Mouse (Mus musculus) heart, embryonic 12.5 days (tissue): ENCODE data around the gene Tspan4. TPM values are rescaled to one million over a fixed set of nuclear protein-coding genes. Genes with fewer than 3 reads are reported as not detected.
A peak's percentile ranks its signal among the peaks of the same experiment; 100 is the strongest.

Experiments
- ATAC-seq: fragments of 200-750 bp; cut with Nextera tagmentation; 2 replicates; pipeline ENCODE4 v1.8.0; 2017; ENCODE audit warnings: moderate TSS enrichment, moderate library complexity; ENCODE audit not compliant: insufficient number of reproducible peaks, low FRiP score
- H3K27ac ChIP-seq: fragments of 300-500 bp; sonication (generic); 2 replicates; pipeline ENCODE4 v1.5.1; 2016; ENCODE audit warnings: mild to moderate bottlenecking, moderate library complexity; ENCODE audit not compliant: poor library complexity, severe bottlenecking
- H3K27me3 ChIP-seq: fragments of 300-500 bp; sonication (generic); replicated peaks from 2 replicates; pipeline ENCODE4 v1.6.1; 2016; ENCODE audit warnings: mild to moderate bottlenecking, moderate library complexity
- H3K36me3 ChIP-seq: fragments of 300-500 bp; sonication (generic); 2 replicates; pipeline ENCODE4 v1.6.1; 2016; ENCODE audit warnings: mild to moderate bottlenecking, moderate library complexity
- H3K4me1 ChIP-seq: fragments of 300-500 bp; sonication (generic); replicated peaks from 2 replicates; pipeline ENCODE4 v1.6.1; 2016; ENCODE audit warnings: mild to moderate bottlenecking
- H3K4me2 ChIP-seq: fragments of 300-500 bp; sonication (generic); 2 replicates; pipeline ENCODE4 v1.6.1; 2016; ENCODE audit warnings: mild to moderate bottlenecking, moderate library complexity
- H3K4me3 ChIP-seq: fragments of 300-500 bp; sonication (generic); 2 replicates; pipeline ENCODE4 v1.5.1; 2016; ENCODE audit warnings: mild to moderate bottlenecking
- H3K9ac ChIP-seq: fragments of 300-500 bp; sonication (generic); 2 replicates; pipeline ENCODE4 v1.6.1; 2016; ENCODE audit warnings: mild to moderate bottlenecking, moderate library complexity
- H3K9me3 ChIP-seq: fragments of 300-500 bp; sonication (generic); replicated peaks from 2 replicates; pipeline ENCODE4 v1.6.1; 2016; ENCODE audit warnings: mild to moderate bottlenecking, moderate library complexity
- WGBS: fragments of 180-500 bp; shearing (Covaris S2); methylation state at CpG from one replicate; pipeline ENCODE4 v1.1.7; 2016; 5-methylcytosine and 5-hydroxymethylcytosine counted together
- polyA plus RNA-seq: library from polyadenylated mRNA; unstranded; fragments of >200 nt; fragmentation: Nextera tagmentation; extraction: Ambion mirVana; gene quantifications from 2 replicates; pipeline ENCODE4 v1.2.1, GENCODE M21; 2016

Tspan4 gene
- polyA plus RNA-seq, 1 experiment from 2014 or later, result 57.5 TPM

DNA sequence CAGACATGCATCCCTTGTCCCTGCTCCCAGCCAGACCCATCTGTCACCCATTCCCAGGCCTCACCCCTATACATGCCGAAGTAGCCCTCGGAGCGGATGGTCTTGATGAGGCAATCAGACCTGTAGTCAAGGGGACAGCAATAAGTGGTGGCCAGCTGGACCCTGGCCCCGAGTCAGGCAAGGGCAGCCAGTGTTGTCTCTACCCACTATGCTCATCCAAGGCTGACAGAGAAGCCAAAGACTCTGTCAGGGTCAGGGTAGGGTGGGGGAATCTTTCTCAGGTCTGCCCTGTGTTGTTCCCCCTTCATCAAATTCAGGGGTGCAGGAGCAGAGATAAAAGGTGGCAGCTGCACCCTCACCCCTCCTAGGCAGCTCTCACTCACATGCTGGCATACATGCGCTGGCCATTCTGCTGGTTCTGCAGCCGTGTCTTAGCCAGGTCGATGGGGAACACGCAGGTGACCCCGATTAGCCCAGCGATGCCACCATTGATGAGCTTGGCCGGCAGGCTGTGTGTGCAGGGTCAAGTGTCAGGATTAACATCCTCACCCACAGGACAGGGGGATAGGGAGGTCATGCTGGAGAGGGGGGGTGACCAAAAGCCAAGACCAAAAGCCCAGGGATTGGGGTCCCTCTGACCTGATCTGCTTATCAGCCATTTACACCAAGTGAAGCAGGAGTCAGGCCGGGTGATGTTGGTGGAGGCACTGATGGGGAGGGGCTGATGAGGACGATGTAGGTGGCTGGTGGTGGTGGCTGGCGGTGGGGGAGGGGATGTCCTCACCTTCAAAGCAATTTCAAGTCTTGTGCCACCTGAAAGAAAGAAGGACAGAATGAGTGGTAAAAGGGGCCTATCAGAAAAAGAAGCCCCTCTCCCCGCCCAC, 41.3 kb upstream of the Tspan4 start:
- Histone ChIP-seq H3K4me1 (peaks cover 57% of the 10 kb centered on the region), H3K27me3 (no peaks in the 10 kb centered on the region), H3K27ac (no peak overlapping the region), H3K4me3 (peak overlapping the region; percentile 50), H3K9ac (peak overlapping the region; percentile 75), H3K4me2 (peak overlapping the region; percentile 95), H3K36me3 (peaks cover 46% of the 10 kb centered on the region), H3K9me3 (no peaks in the 10 kb centered on the region)
- 76% methylated on average over 15 of the region's 15 CpGs for WGBS
- ATAC-seq, result no peak

GRCm38 (mm10) chr7:141434464-141434863, 40.6 kb upstream of the Tspan4 start:
- peaks cover 53% of the 10 kb centered on the region for H3K36me3 ChIP-seq
- WGBS, result 17% methylated on average over 8 of the region's 8 CpGs
- no peak for ATAC-seq
- H3K9ac ChIP-seq, result peak overlapping the region; percentile 75
- H3K4me2 ChIP-seq, result peak overlapping the region; percentile 95
- peaks cover 50% of the 10 kb centered on the region for H3K4me1 ChIP-seq
- H3K4me3 ChIP-seq, result peak overlapping the region; percentile 50
- H3K27ac ChIP-seq, result peak overlapping the region; percentile 35; the same call in 1 of the 2 replicates
- H3K9me3 ChIP-seq, result no peaks in the 10 kb centered on the region
- H3K27me3 ChIP-seq, result no peaks in the 10 kb centered on the region

DNA sequence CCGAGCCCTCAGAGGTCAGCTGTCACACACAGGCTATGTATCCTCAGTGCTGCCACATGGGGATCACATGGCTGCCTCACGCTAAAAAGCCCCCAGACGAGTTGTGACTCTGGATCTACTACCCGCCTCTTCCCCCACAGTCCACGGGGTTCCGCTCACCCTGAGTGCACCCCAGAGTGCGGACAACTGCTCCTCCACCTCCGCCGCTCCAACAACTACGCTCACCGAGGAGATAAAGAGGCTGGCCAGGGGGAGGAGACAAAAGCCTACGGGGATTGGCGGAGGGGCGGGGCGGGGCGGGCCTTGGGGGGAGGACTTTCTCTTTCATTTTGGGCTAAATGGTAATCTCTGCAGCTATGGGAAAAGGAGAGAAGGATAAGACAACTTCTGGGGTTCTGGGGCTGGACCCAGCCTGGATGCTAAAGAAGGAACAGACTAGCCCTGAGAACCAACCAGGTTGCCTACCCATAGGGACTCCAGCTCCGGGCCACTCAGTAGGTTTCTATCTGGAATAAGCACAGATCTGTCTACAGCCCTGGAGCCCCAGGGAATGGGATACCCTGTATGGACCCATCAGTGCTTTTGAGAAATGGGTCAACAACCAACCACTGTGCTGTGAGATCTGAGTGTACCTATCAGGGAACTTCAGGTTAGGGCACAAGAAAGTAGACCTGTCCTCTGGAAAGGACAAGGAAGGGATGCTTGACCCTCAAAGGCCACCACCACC, 39.7 kb upstream of the Tspan4 start:
- H3K27me3 ChIP-seq, result no peaks in the 10 kb centered on the region
- peak overlapping the region; percentile 50 for H3K4me3 ChIP-seq
- peak; percentile 46 for ATAC-seq
- H3K27ac ChIP-seq, result peak overlapping the region; percentile 35; the same call in 1 of the 2 replicates
- H3K4me2 ChIP-seq, result peak overlapping the region; percentile 95
- WGBS, result 5% methylated on average over 17 of the region's 17 CpGs
- peak overlapping the region; percentile 75 for H3K9ac ChIP-seq
- peaks cover 60% of the 10 kb centered on the region for H3K36me3 ChIP-seq
- H3K9me3 ChIP-seq, result no peaks in the 10 kb centered on the region
- H3K4me1 ChIP-seq, result peaks cover 44% of the 10 kb centered on the region

DNA sequence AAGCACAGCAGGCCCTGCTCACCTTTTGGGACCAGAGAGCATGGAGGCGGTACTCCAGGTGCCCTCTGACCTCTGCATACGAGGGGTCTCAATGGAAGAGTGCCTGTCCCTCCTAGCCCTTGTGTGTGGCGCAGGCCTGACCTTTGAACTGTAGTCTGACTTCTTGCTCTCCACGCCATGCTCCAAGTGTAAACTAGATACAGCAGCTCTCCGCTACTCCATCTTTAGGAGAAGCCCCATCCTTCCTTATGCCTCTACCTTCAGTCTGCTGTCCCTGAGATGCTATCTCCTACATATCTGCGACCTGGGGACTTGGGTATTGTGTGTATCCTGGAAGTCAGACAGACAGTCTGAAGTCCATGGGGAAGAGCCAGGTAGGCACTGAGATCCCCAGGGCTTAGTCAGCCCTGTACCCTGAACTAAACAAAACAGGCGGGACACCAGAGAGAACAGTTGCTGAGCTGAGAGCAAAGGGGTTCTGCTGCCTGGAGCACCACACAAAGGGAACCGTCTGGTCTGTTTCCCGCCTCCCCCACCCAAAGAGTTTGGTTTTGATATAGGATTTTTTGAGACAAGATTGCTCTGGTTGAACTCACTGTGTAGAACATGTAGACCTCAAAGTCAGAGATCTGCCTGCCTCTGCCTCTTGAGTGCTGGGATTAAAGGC, 39.1 kb upstream of the Tspan4 start:
- Histone ChIP-seq H3K4me2 (peak overlapping the region; percentile 95), H3K4me1 (peaks cover 47% of the 10 kb centered on the region), H3K4me3 (peak overlapping the region; percentile 50; the same call in 1 of the 2 replicates), H3K27ac (no peak overlapping the region), H3K9me3 (no peaks in the 10 kb centered on the region), H3K36me3 (peaks cover 56% of the 10 kb centered on the region), H3K27me3 (no peaks in the 10 kb centered on the region), H3K9ac (0 out of 2 replicates have a peak overlapping the region, but pooled peaks have one; percentile 75)
- WGBS, result 82% methylated on average over 9 of the region's 9 CpGs
- no peak for ATAC-seq

DNA sequence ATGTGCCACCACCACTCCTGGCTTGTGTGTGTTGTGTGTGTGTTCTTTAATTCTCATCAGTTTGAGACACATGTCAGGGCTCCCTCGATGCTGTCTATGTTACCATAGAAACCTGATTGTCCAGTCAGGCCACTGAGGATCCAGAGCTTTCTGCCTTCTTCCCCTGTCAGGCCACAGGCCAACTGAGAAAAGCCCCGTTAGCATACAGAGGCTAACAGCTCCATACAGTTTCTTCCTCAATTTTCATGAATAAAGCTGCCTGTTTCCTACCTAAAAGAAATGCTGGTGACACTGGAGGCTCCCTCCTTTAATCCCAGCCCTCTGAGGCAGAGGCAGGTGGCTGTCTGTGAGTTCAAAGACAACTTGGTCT, 38.5 kb upstream of the Tspan4 start:
- Histone ChIP-seq H3K9me3 (no peaks in the 10 kb centered on the region), H3K36me3 (peaks cover 56% of the 10 kb centered on the region), H3K27me3 (no peaks in the 10 kb centered on the region), H3K4me3 (peak overlapping the region; percentile 67), H3K27ac (no peak overlapping the region), H3K4me2 (peak overlapping the region; percentile 95), H3K4me1 (peaks cover 52% of the 10 kb centered on the region), H3K9ac (peak overlapping the region; percentile 84)
- no peak for ATAC-seq
- 63% methylated on average over 2 of the region's 2 CpGs for WGBS

DNA sequence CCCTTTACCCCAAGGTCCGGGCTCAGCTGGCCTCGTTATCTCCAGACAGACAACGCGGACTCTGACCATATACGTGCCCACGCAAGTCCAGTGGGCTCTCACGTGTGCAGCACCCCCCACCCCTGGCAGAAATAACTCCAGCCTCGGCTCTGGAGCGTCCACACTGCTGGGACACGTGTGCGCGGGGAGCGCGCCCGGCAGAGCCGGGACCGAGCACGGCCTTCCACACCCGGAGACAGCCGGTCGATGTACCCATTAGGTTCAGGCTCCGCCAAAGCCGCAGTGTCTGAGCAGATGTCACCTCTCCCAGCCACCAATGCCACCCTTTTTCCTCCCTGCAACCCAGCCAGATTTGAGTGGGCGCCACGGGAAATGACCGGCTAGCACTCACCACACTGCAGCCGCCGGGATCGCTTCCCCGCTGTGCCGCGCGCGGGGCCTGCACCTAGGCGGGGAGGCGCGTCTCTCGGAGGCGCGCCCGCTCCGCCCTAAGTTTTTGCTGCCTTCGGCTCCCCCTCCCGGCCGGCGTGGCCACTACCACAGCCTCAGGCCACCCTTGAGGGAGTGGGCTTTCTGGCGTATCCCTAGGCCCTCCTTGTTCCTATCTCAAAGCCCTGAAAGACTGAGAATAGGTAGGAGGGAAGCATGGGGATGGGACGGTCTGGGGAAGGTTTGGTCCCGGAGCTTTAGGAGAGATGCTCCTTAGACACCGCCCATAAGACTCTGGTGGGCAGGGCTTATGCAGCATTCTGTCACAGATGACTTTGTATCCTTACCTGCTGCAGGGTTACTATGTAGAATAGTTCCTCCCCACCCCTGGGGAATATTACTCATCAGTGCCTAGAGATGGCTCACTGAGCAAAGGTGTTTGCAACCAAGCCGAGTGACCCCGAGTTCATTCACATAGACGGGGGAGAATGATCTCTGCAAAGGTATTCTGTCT, 37.6 kb upstream of the Tspan4 start, which contains the start of gene Slc25a22:
TSS of gene Slc25a22 (minus strand) at position 715 of the 943 bp plus-strand sequence.
- peaks cover 48% of the 10 kb centered on the region for H3K36me3 ChIP-seq
- 6% methylated on average over 53 of the region's 53 CpGs for WGBS
- peak; percentile 78 for ATAC-seq

DNA sequence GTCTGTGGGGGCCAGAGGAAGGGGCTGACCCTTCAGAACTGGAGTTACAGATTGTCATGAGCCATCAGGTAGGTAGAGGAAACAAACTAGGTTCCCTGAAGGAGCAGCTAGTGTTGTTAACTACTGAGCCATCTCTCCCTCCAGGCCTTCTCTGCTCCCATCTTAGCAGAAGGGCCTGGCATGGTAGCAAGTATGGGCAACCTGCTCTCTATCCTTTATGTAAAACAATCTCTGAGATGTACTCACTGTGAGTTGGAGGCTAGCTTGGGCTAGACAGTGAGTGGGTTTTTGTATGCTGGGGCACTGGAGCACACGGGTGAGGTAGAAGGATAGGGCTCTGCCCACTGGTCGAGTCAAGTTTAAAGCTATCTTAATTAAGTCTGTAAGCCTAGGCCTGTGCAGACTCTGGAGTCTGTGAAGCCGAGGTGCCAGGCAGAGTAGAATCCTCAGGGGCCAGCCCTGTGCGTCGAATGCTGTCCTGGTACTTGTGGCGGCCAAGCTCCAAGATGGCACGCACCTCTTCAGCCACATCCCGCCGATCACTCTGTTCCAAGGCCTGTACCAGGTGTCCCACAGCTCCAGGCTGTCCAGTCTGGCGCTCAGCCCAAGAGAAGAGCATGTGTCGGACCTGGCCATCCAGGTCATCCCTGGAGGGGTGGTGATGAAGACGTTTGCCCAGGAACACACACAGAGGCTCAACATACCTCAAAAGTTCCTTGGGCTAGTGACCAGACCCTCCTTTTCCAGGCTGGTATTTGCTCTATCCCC, 36.7 kb upstream of the Tspan4 start:
- Histone ChIP-seq H3K9ac (no peak overlapping the region), H3K36me3 (peaks cover 39% of the 10 kb centered on the region), H3K4me1 (peaks cover 70% of the 10 kb centered on the region), H3K27ac (no peak overlapping the region), H3K27me3 (no peaks in the 10 kb centered on the region), H3K9me3 (no peaks in the 10 kb centered on the region), H3K4me3 (no peak overlapping the region), H3K4me2 (no peak overlapping the region)
- ATAC-seq, result no peak
- 89% methylated on average over 12 of the region's 12 CpGs for WGBS

More for the DNA sequence above, 37.6 kb upstream of the Tspan4 start, which contains the start of gene Slc25a22:
- no peaks in the 10 kb centered on the region for H3K9me3 ChIP-seq
- peak within 1 kb of the TSS; percentile 23 for H3K27ac ChIP-seq
- H3K27me3 ChIP-seq, result no peaks in the 10 kb centered on the region
- H3K4me1 ChIP-seq, result peaks cover 61% of the 10 kb centered on the region
- H3K4me2 ChIP-seq, result peak within 1 kb of the TSS; percentile 95
- H3K9ac ChIP-seq, result peak within 1 kb of the TSS; percentile 84
- peak within 1 kb of the TSS; percentile 67 for H3K4me3 ChIP-seq

DNA sequence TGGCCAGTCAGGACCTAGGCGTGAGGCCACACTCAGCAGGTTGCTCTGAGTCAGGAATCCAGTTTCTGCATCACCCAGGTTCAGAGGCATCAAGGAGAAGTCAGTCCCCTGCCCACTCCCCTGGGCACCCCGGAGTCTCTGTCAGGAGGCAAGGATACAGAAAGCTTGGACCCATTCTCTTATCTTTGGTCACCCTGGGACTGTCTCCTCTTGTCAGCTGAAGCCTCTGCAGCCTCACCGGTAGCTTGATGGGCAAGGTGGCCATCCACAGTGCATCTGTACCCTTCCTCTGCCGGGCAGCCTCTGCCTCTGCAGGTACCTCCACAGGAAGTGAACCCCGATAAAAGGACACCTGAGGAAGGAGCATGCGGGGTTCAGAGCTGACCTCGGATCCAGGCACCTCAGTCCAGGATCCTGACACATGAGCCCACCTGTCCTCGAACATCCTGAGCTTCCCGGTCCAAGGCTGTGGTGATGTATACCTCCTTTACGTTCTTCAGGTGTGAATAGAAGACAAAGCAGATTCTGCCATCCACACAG, 35.8 kb upstream of the Tspan4 start:
- no peak overlapping the region for H3K4me3 ChIP-seq
- no peaks in the 10 kb centered on the region for H3K9me3 ChIP-seq
- peaks cover 32% of the 10 kb centered on the region for H3K36me3 ChIP-seq
- H3K27me3 ChIP-seq, result no peaks in the 10 kb centered on the region
- H3K4me1 ChIP-seq, result peaks cover 66% of the 10 kb centered on the region
- H3K9ac ChIP-seq, result no peak overlapping the region
- no peak overlapping the region for H3K27ac ChIP-seq
- 89% methylated on average over 10 of the region's 10 CpGs for WGBS
- no peak overlapping the region for H3K4me2 ChIP-seq
- no peak for ATAC-seq

- ATAC-seq, result no peak
- WGBS, result 94% methylated on average over 11 of the region's 11 CpGs
- Histone ChIP-seq H3K27ac (no peak overlapping the region), H3K9ac (0 out of 2 replicates have a peak overlapping the region, but pooled peaks have one; percentile 5), H3K36me3 (peaks cover 32% of the 10 kb centered on the region), H3K9me3 (no peaks in the 10 kb centered on the region), H3K27me3 (no peaks in the 10 kb centered on the region), H3K4me1 (peaks cover 62% of the 10 kb centered on the region), H3K4me2 (no peak overlapping the region), H3K4me3 (no peak overlapping the region)
Measured at GRCm38 (mm10) chr7:141439811-141440210, 35.2 kb upstream of the Tspan4 start.
